Mouse (Mus musculus) forebrain, embryonic 15.5 days (tissue): ENCODE data around the gene Synj1. TPM values are rescaled to one million over a fixed set of nuclear protein-coding genes. Genes with fewer than 3 reads are reported as not detected.
A peak's percentile ranks its signal among the peaks of the same experiment; 100 is the strongest.

Experiments used
- ATAC-seq: fragments of 200-750 bp; cut with Nextera tagmentation; replicated peaks from 2 replicates; pipeline ENCODE4 v1.8.0; 2017; ENCODE audit warnings: mild to moderate bottlenecking, moderate TSS enrichment, moderate library complexity
- H3K27ac ChIP-seq: fragments of 300-500 bp; sonication (generic); replicated peaks from 2 replicates; pipeline ENCODE4 v1.5.1; 2015; ENCODE audit warnings: mild to moderate bottlenecking, inconsistent platforms
- H3K27me3 ChIP-seq: fragments of 300-500 bp; sonication (generic); 2 replicates; pipeline ENCODE4 v1.6.1; 2015; ENCODE audit warnings: inconsistent platforms
- H3K36me3 ChIP-seq: fragments of 300-500 bp; sonication (generic); 2 replicates; pipeline ENCODE4 v1.6.1; 2015; ENCODE audit warnings: mild to moderate bottlenecking, inconsistent platforms
- H3K4me1 ChIP-seq: fragments of 300-500 bp; sonication (generic); 2 replicates; pipeline ENCODE4 v1.6.1; 2015; ENCODE audit warnings: inconsistent platforms
- H3K4me2 ChIP-seq: fragments of 300-500 bp; sonication (generic); replicated peaks from 2 replicates; pipeline ENCODE4 v1.6.1; 2015; ENCODE audit warnings: mild to moderate bottlenecking, inconsistent platforms
- H3K4me3 ChIP-seq: fragments of 300-500 bp; sonication (generic); 2 replicates; pipeline ENCODE4 v1.5.1; 2015; ENCODE audit warnings: mild to moderate bottlenecking, inconsistent platforms
- H3K9ac ChIP-seq: fragments of 300-500 bp; sonication (generic); replicated peaks from 2 replicates; pipeline ENCODE4 v1.6.1; 2015; ENCODE audit warnings: mild to moderate bottlenecking, inconsistent platforms
- H3K9me3 ChIP-seq: fragments of 300-500 bp; sonication (generic); 2 replicates; pipeline ENCODE4 v1.6.1; 2016; ENCODE audit warnings: inconsistent platforms
- WGBS: fragments of 180-500 bp; shearing (Covaris S2); methylation state at CpG from one replicate; pipeline ENCODE4 v1.1.7; 2015; ENCODE audit warnings: mixed read lengths; 5-methylcytosine and 5-hydroxymethylcytosine counted together
- polyA plus RNA-seq: library from polyadenylated mRNA; unstranded; fragments of >200 nt; fragmentation: Nextera tagmentation; extraction: Ambion mirVana; gene quantifications from 2 replicates; pipeline ENCODE4 v1.2.1, GENCODE M21; 2015

The Synj1 gene
- polyA plus RNA-seq, 1 experiment from 2014 or later = 36.0 TPM

- H3K27ac ChIP-seq = no peak overlapping the region
- no peaks in the 10 kb centered on the region for H3K27me3 ChIP-seq
- H3K4me3 ChIP-seq = no peak overlapping the region
- no peaks in the 10 kb centered on the region for H3K4me1 ChIP-seq
- peaks cover 48% of the 10 kb centered on the region for H3K36me3 ChIP-seq
- H3K9me3 ChIP-seq = no peaks in the 10 kb centered on the region
- no peak for ATAC-seq
- H3K4me2 ChIP-seq = no peak overlapping the region
- 91% methylated on average over 4 of the region's 4 CpGs for WGBS
- H3K9ac ChIP-seq = no peak overlapping the region
Observed at GRCm38 (mm10) chr16:90963231-90963630, 47.9 kb downstream of the Synj1 start.

GRCm38 (mm10) chr16:90958301-90959085, 52.6 kb downstream of the Synj1 start:
- Histone ChIP-seq H3K36me3 (peaks cover 58% of the 10 kb centered on the region), H3K4me3 (no peak overlapping the region), H3K9ac (no peak overlapping the region), H3K9me3 (no peaks in the 10 kb centered on the region), H3K4me1 (no peaks in the 10 kb centered on the region), H3K27me3 (no peaks in the 10 kb centered on the region), H3K27ac (no peak overlapping the region), H3K4me2 (no peak overlapping the region)
- no peak for ATAC-seq
- WGBS = 91% methylated on average over 5 of the region's 5 CpGs

- H3K9ac ChIP-seq = no peak overlapping the region
- no peak overlapping the region for H3K27ac ChIP-seq
- no peaks in the 10 kb centered on the region for H3K27me3 ChIP-seq
- no peak for ATAC-seq
- no peaks in the 10 kb centered on the region for H3K4me1 ChIP-seq
- peaks cover 61% of the 10 kb centered on the region for H3K36me3 ChIP-seq
- WGBS = 82% methylated on average over 6 of the region's 6 CpGs
- H3K4me3 ChIP-seq = no peak overlapping the region
- H3K9me3 ChIP-seq = no peaks in the 10 kb centered on the region
- H3K4me2 ChIP-seq = no peak overlapping the region
Observed at GRCm38 (mm10) chr16:90955494-90955893, 55.6 kb downstream of the Synj1 start.

- no peak overlapping the region for H3K4me2 ChIP-seq
- no peak overlapping the region for H3K27ac ChIP-seq
- 92% methylated on average over 6 of the region's 6 CpGs for WGBS
- no peak overlapping the region for H3K4me3 ChIP-seq
- H3K4me1 ChIP-seq = no peaks in the 10 kb centered on the region
- H3K9me3 ChIP-seq = no peaks in the 10 kb centered on the region
- no peak for ATAC-seq
- no peaks in the 10 kb centered on the region for H3K27me3 ChIP-seq
- H3K36me3 ChIP-seq = peaks cover 63% of the 10 kb centered on the region
- no peak overlapping the region for H3K9ac ChIP-seq
Observed at GRCm38 (mm10) chr16:90953770-90954169, 57.3 kb downstream of the Synj1 start.

- no peaks in the 10 kb centered on the region for H3K4me1 ChIP-seq
- no peaks in the 10 kb centered on the region for H3K27me3 ChIP-seq
- H3K36me3 ChIP-seq = peaks cover 57% of the 10 kb centered on the region
- H3K27ac ChIP-seq = no peak overlapping the region
- no peaks in the 10 kb centered on the region for H3K9me3 ChIP-seq
- H3K4me2 ChIP-seq = no peak overlapping the region
- WGBS = 96% methylated on average over 9 of the region's 9 CpGs
- no peak for ATAC-seq
- no peak overlapping the region for H3K4me3 ChIP-seq
- H3K9ac ChIP-seq = no peak overlapping the region
Observed at GRCm38 (mm10) chr16:90953147-90953546, 58.0 kb downstream of the Synj1 start.

GRCm38 (mm10) chr16:90950354-90950963, 60.6 kb downstream of the Synj1 start:
- WGBS = 62% methylated on average over 17 of the region's 17 CpGs

GRCm38 (mm10) chr16:90946977-90947376, 64.1 kb downstream of the Synj1 start:
- H3K4me3 ChIP-seq = no peak overlapping the region
- no peak for ATAC-seq
- no peaks in the 10 kb centered on the region for H3K27me3 ChIP-seq
- H3K9ac ChIP-seq = no peak overlapping the region
- no peak overlapping the region for H3K4me2 ChIP-seq
- H3K9me3 ChIP-seq = no peaks in the 10 kb centered on the region
- peaks cover 60% of the 10 kb centered on the region for H3K36me3 ChIP-seq
- H3K27ac ChIP-seq = no peak overlapping the region
- 65% methylated on average over 8 of the region's 8 CpGs for WGBS
- no peaks in the 10 kb centered on the region for H3K4me1 ChIP-seq

More at GRCm38 (mm10) chr16:90950354-90950963, 60.6 kb downstream of the Synj1 start:
- no peaks in the 10 kb centered on the region for H3K9me3 ChIP-seq
- no peaks in the 10 kb centered on the region for H3K4me1 ChIP-seq
- no peaks in the 10 kb centered on the region for H3K27me3 ChIP-seq
- H3K27ac ChIP-seq = no peak overlapping the region
- H3K9ac ChIP-seq = no peak overlapping the region
- H3K36me3 ChIP-seq = peaks cover 52% of the 10 kb centered on the region
- no peak for ATAC-seq
- no peak overlapping the region for H3K4me2 ChIP-seq
- no peak overlapping the region for H3K4me3 ChIP-seq

- no peak overlapping the region for H3K27ac ChIP-seq
- ATAC-seq = no peak
- H3K4me1 ChIP-seq = no peaks in the 10 kb centered on the region
- H3K9me3 ChIP-seq = no peaks in the 10 kb centered on the region
- H3K4me3 ChIP-seq = no peak overlapping the region
- 98% methylated on average over 7 of the region's 7 CpGs for WGBS
- H3K27me3 ChIP-seq = no peaks in the 10 kb centered on the region
- no peak overlapping the region for H3K9ac ChIP-seq
- peaks cover 54% of the 10 kb centered on the region for H3K36me3 ChIP-seq
- no peak overlapping the region for H3K4me2 ChIP-seq
Observed at GRCm38 (mm10) chr16:90941246-90941645, 69.9 kb downstream of the Synj1 start.

GRCm38 (mm10) chr16:90934687-90935328, 76.3 kb downstream of the Synj1 start, which contains the start of gene Cfap298:
Gene Cfap298, minus strand, starts transcription at chr16:90935114.
- Histone ChIP-seq H3K4me2 (peak within 1 kb of the TSS; percentile 79), H3K9me3 (no peaks in the 10 kb centered on the region), H3K27ac (peak within 1 kb of the TSS; percentile 90), H3K4me1 (peaks cover 14% of the 10 kb centered on the region), H3K36me3 (peaks cover 18% of the 10 kb centered on the region), H3K4me3 (peak within 1 kb of the TSS; percentile 83), H3K9ac (peak within 1 kb of the TSS; percentile 83), H3K27me3 (no peaks in the 10 kb centered on the region)
- peak; percentile 97 for ATAC-seq
- under 1% methylated on average over 56 of the region's 56 CpGs for WGBS

- Histone ChIP-seq H3K9me3 (no peaks in the 10 kb centered on the region), H3K4me3 (peak overlapping the region; percentile 83), H3K4me2 (peak overlapping the region; percentile 79), H3K4me1 (peaks cover 14% of the 10 kb centered on the region), H3K27me3 (no peaks in the 10 kb centered on the region), H3K9ac (peak overlapping the region; percentile 83), H3K27ac (peak overlapping the region; percentile 90), H3K36me3 (peaks cover 21% of the 10 kb centered on the region)
- ATAC-seq = peak; percentile 64
- under 1% methylated on average over 38 of the region's 38 CpGs for WGBS
Observed at GRCm38 (mm10) chr16:90934193-90934686, 76.9 kb downstream of the Synj1 start.

GRCm38 (mm10) chr16:90933534-90934176, 77.5 kb downstream of the Synj1 start:
- peaks cover 14% of the 10 kb centered on the region for H3K4me1 ChIP-seq
- WGBS = 29% methylated on average over 13 of the region's 13 CpGs
- H3K27ac ChIP-seq = peak overlapping the region; percentile 90
- H3K36me3 ChIP-seq = peaks cover 19% of the 10 kb centered on the region
- no peaks in the 10 kb centered on the region for H3K9me3 ChIP-seq
- H3K4me3 ChIP-seq = peak overlapping the region; percentile 83
- H3K27me3 ChIP-seq = no peaks in the 10 kb centered on the region
- H3K9ac ChIP-seq = peak overlapping the region; percentile 83
- no peak for ATAC-seq
- H3K4me2 ChIP-seq = peak overlapping the region; percentile 79
